Mouse (Mus musculus) urinary bladder, postnatal 10 days (tissue): ENCODE results near the gene Ppm1h.

Experiments
- DNase-seq: peaks from one replicate; pipeline ENCODE4 v3.0.0; 2022; ENCODE audit warnings: low spot score

Ppm1h gene

DNA sequence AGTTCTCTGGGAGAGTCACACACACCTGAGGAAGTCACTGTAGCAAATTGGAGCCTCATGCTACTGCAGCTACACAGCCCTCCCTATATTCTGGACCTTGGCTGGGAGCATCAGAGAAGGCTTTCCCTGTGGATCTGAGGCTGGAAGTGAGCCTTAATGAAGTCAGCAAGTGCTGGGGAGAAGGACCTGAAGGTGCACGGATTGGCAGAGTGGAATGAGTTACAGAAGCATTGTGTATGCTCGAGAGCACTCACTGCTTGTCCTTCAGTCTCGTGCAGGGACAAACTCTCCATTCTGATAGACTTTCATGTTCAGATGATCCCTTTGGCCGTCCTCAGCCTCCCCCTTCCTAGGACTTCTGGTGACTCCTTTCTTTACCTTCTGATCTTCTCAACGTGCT, 26.3 kb downstream of the Ppm1h start:
- DNase-seq: no peak

DNA sequence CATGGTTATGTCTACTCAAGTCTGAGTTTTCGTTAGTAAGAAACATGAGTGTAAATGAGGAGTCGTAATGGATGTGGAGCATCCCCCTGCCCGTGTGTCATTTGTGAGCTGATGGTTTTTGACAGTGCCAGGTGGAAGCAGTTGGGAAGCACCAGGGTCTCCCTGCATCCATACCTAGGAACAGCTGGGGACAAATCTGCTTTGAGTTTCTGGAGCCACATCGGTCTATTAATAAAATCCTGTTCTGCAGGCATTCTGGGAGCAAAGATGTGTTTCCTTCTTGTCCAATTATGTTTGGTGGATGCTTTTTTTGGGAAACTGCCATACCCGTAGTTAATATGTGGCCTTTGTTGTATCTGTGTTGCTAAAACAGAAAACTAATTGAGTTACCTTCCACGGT, 26.9 kb downstream of the Ppm1h start:
- no peak for DNase-seq

DNA sequence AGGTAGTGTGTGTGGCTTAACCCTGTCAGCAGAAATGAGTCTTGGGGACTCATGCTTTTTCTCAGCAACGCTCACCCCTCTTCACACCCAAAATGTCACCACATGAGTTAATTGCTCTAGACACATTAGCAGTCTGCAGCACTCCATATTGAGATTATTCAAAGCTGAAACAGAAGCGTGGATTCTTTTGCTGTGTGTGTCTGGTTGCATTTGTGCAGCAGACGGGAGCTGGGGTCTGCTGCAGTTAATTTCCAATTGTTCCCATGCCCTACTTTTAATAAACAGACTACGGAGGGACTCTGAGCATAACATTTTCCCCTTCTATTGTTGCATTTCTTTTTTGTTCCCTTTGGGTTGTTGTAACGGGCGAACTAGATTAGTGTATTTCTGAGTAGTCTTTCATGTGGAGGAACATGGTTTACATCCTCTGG, 32.8 kb downstream of the Ppm1h start:
- DNase-seq: no peak

DNA sequence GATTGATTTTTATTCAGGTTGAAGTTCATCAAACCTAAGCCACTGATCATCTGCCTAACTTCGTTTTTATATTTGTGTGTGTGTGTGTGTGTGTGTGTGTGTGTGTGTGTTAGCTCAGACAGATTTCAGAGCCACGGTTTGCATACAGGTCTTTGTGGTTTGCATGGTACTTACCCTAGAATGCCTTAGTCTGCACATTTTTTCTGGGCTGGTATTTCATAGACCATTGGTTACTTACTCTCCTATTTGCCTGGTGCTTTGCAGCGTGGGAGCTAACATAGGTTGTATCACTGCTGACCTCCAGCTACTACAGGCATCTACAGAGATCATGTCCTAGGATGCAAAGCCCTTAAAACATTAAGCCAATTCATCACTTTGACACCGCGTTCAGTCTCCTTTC, 33.7 kb downstream of the Ppm1h start:
- DNase-seq: no peak

DNA sequence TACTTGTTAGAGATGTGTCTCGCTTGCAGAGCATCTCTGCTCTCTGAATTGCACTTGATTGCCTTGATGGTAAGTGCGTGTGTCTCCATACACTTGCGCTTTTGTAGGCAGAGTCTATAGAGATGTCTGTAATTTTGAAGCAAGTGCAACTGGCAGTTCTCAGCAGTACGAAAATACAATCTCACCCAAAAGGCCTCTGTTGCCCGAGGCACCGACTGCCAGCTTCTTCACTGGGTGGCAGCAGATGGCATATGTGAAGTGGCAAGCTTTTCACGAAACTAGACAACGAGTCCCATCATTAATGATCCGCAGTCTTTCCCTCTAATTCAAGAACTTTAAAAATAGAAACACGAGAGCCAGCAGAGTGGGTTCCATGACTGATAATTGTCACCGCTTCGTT, 37.3 kb downstream of the Ppm1h start:
- DNase-seq: no peak

DNA sequence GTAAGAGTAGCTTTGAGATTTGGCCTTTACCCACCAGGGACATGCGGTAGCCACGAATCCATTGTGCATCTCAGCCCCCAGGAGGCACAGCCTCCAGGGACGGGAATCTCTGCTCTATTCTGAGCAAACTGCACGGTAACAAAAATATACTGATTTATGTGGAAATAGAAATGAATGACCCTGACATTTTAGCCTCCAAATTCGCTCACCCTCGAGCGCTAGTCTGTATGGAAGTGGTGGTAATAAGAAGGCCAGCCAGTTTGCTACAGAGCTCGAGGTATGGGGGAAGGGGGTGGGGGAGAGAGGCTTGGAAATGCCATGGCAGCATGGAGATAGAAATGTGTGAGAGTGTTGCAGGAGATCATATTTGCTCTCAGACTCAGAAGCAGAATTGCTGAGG, 37.7 kb downstream of the Ppm1h start:
- no peak for DNase-seq

DNA sequence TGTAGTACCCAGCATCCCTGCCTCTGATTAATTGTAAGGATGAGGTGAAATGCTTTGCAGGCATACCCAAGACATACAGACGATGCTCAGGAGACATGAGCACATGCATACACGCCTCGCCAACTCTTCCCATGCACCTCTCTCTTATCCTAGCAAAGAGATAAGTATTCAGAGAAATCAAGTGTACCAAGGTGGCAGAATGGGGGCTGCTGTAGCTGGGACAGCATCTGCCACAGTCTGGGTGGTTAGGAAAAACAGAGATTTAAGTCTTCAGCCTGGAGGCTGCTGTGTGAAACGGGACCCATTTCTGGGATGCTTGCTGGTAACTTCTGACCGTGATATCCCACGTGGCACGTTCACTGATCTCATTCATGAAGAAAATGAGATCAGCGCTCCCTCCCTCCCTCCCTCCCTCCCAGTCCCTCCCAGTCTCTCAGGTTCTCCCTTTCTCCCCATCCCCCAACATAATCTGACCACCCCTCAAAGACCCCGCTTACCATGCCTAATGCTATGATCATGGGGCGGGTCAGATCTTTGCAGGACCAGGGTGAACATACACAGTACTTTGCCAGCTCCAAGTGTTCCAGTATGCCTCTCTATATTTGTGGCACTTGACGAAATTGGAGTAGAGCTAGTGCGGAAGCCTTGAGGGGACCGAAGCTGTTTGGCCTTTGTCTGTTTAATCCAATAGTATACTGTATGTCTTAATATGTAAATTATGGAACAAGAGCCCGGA, 38.3 kb downstream of the Ppm1h start:
- no peak for DNase-seq

DNA sequence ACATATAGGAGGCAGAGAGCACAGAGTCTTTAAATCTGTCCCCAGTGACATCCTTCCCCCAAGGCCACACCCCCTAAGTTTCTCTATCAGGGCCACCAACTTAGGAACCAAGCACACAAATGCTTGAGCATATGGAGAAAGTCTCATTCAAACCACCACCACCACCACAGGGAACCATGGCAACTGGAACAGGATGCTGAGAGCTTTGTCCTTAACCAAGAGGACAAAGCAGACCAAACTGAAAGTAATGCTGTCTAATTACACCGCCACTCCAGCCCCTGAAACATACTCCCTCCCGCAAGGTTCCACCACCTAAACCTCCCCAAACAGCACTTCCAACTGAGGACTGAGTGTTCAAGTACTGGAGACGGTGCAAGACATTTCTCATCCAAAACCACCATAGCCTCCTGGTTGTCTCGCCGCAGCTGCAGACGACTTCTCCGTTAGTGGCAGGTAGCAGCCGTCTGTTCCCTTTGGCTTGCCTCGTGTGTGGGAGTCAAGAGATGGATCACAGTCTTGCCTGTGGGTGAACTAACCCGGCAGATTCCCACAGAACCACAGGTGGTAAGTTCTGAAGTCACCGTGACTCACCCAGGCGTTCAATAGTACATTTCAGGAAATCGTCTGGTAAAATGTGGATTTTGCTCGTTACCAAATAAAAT, 39.3 kb downstream of the Ppm1h start:
- no peak for DNase-seq

DNA sequence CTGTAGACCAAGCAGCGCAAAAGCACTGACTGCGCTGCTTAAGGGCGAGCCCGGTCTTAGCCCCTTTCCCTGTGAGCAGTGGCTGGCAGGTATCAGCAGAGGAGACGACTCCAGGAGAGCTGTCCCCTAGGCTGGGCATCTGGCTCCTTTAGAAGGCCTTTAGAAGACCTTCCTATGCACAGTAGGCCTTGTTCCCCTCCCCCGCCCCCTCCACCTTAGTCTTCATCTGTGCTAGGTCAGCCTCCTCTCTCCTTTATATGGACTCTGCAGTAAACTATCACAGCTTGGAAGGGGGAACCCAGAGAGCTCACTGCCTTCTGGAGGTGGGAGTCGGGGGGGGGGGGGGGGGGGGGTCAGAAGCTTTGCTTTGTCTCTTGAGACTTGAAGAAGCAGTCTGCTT, 40.4 kb downstream of the Ppm1h start:
- DNase-seq: no peak

DNA sequence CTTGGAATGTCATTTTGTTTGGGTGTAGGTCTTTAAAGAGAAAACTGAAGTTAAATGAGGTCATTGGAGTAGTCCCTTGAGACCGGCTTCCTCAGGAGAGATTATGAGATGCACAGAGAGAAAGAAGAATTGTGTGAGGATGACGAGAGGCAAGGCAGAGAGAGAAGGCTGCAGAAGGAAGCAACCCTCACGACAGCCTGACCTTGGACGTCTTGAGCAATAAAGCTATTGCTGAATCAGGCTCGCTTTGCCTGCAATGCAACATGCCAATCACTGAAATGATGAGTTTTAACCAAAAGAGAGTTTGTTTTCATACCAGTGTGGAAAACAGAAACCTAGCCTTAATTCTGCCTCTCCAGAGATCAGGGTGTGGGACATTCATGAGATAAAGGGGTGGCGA, 43.5 kb downstream of the Ppm1h start:
- DNase-seq: no peak

DNA sequence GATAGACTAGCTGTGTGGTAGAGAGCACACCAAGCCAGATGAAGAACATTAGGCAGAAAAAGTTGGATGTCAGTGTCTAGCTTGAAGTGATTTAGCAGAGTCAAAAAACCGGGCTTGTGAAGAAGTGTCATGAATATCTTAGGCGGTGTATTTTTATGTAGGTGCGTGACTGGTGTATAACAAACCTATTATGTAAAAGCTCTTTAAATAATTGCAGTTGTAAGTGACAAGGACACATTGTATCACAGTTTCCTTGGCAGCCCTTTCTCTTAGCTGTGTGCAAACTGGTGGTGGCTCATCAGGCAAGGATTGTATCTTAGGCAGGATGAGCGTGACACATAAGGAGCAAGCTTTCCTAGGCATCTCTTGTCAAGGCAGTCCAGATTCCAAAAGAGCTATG, 46.1 kb downstream of the Ppm1h start:
- DNase-seq: no peak

DNA sequence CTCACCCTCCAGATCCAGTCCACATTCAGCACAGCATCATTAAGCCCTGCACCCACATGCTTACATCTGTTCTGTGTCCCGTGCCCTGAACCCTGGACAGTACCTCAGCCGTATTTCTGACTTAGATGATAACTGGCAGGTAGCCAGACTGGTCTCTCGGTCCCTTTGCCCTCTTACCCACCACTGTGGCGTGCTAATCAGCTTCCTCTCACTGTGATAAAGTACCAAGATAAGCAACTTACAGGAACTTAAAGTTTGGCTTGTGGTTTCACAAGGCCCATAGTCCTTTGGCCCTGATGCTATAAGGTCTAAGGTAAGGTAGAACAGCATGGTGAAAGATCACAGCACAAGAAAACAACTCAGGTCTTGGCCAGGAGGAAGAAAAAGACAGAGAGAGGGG, 48.7 kb downstream of the Ppm1h start:
- no peak for DNase-seq

DNA sequence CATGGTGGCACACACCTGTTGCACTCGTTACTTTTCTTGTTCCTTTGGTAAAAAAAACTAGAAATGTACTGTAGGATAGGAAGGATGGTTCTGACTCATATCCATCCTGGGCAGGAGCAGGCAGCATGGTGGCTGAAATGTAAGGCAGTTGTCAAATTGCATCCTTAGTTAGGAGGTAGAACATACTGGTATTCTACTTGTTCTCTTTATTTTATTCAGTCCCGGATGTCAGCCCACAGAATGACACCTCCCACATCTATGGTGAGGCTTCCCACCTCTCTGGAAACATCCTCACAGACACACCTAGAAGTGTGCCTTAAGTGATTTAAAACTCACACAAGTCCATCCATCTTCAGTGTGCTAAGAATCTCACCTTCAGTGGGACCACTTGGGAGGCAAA, 49.6 kb downstream of the Ppm1h start:
- DNase-seq: no peak

DNA sequence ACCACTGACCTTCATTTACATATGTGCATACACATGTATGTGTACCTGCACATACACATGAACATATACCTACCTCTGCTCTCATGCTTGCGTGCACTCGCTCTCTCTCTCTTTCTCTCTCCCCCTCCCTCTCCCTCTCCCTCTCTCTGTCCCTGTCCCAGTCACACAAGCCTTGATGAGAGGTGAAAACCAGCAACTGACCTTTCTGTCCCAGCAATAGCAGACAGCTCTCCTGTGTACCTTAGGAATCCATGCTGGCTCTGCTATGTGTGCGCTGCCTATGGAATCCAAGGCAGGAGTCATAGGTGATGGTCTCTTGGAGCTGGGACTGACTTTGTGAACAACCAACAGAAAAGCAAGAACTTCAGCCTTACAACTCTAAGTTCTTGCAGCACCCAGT, 53.6 kb downstream of the Ppm1h start:
- no peak for DNase-seq

DNA sequence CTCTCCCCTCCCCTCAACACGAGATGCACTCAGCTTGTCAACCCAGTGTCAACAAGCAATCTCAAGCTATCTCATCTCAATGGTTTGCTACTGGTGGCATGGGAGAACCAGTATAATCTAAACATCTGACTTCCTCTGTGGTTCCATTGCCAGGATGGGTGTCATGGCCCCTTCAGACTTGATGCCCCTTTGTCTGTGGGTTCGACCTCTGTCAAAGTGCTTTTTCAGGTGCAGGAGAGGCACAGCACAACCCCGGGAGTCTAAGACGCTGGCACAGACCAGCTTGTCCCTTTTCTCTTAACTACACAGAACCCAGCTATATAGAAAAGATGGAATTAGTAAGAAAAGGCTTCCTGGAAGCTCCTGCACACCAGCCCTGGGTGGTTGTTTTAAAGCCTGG, 56.0 kb downstream of the Ppm1h start:
- DNase-seq: no peak

DNA sequence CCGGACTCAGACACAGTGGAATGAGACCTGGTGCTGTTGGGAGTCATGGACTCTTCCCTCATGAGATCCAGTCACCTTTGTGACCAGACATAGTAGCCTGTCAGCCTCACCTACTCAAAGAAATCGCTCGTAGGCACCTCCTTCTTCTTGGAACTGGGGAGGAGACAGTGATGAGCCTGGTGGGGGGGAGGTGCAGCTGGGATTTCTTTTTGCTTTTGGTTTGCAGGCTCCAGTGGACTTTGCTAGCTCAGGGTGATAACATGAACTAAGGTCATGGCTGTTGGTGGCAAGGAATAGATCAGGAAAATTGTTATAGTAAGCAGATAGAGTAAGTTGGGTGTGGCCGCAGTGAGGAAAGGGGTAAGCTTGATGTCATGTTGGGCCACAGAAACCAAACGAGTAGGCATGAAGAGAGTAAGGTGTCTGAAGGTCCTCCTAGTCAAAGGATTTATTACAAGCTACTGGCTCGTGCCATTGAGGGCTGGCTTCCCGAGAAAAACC, 56.8 kb downstream of the Ppm1h start:
- DNase-seq: no peak

DNA sequence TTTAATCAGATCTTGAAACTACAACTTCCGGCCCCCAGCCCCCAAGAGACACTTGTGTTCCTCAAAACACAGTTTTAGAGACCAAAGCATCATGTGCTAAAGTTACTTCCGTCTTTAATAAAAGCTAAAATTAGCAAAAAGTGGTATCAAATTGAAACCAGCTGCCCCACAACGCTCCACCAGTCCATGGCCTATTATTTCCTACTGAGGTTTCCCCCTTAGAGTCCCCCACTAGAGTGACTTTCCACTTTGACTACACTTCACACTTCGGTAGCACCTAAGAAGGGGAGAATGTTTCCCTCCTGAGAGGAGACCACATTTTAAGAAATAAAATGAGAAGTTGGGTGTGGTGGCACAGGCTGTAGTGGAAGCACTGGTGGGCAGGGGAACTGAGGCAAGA, 58.3 kb downstream of the Ppm1h start:
- DNase-seq: no peak

DNA sequence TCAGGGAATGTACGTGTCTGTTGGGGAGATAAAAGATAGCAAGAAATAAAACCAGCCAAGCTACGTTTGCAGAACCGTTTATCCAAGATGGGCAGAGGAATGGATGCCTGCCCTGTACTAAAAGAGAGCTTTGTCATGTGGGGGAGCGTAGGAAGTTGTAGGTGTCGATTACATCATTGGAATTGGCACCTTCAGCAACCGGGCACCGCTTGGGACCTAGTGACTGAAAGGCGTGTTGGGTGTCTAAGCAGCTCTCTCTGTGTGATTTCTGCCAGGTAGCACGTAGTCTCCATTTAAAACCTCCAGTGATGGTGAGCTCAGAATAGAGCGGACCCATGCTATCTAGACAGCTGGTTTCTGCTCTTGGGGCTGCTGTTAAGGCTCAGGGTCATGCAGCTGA, 60.0 kb downstream of the Ppm1h start:
- DNase-seq: no peak

DNA sequence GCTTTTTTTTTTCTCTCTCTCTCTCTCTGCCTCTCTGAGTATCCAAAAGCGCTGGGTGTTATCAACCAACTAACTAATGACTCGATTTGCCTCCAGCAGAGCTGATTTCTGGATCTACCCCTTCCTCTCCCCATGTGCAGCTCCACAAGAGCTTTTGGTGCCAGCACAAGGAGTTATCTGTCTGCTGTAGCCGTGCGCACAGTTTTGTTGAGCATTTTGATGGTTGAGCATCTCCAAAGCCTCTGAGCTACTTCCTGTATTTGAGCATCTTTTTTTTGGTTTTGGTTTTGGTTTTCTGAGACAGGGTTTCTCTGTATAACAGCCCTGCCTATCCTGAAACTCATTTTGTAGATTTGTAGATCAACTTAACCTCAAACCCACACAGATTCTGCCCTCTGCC, 60.5 kb downstream of the Ppm1h start:
- DNase-seq: no peak

DNA sequence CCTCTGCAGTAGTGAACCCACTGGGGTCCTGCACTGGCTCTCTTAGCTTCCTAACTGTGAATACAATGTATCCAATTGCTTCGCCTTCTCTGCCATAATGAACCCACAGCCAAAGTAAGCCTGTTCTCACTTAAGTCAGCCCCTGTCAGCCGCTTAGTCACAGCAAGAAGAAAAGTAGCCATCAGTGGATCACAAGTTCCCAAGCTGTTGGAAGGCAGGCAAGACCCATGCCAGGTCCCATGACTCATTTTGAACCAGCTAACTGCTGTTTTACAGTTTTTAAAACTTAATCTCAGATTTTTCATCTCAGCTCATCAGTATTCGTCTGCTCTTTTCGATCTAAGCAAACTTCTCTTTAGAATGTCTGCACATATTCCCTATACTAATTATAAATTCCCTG, 61.6 kb downstream of the Ppm1h start:
- no peak for DNase-seq

DNA sequence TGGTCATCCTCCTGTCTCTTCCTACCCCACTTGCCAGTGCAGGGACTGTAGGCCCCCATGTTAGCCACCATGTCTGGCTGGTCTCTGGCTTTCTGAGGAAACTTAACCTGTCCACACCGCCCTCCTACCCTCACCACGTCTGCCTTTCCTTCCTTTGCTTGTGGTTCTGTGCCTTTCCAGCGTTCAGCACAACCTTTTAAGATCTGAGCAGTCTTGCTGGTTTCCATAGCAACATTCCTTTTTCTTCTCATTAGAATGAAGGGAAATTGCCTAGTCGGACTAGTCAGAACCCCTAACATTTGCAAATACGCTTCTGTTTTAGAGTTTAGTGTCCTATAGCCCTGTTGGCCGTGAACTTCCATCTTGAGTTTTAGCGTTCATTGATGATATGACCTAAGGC, 62.6 kb downstream of the Ppm1h start:
- no peak for DNase-seq

DNA sequence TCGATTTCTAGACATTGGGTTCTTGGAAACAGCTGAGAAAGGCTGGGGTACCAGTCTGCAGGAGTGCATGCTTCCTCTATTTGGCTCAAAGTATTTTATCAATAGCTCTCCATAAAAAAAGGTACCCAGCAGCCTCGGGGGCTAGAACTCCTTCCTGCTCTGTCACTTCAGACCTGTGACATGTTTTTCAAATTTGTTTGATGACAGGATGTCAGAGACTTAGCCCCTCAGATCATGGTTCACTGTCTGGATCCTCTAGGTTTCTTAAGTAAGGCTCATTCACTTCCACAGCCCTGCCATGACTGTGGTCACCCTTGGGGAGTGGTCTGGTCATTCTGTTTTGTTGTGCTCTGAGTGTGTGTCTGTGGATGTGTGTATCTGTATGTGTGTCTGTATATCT, 63.6 kb downstream of the Ppm1h start:
- no peak for DNase-seq

DNA sequence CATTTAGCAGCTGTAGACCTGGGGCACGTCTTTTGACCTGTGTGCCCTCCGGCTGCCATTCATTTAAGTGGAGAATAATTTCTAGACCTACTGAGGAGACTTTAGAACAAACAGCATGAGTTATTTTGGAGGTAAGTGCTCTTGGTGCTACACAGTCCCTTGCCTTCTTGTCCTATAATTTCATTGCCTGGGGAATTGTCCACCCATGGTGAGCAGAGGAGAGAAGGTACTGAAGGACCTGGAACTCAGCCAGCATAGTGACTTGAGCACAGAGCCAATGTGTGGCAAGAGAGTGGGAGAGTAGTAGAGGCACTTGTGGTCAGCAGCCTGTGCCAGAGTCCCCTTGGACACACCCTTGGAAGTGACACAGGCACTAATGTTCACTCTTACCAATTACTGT, 64.8 kb downstream of the Ppm1h start:
- no peak for DNase-seq

DNA sequence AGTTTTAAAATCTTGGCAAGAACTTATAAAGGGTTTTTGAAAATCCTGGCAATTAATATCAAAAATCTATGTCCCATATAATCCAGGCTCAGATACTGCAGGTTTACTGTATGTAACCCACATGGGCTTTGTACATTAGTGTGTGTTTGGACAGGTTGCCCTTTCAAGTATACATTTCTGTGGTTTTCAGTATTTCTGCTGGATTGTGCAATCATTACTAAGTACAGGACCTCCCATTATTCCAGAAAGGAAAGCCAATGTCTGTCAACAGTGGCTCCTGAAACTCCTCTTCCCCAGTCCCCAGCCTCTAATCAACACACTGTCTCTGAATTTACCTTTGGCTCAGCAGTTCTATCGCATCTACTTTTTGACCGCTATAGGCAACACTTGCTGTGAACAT, 66.4 kb downstream of the Ppm1h start:
- DNase-seq: no peak
